Mouse (Mus musculus) forebrain, postnatal 0 days (tissue): ENCODE results near the gene Pard3. TPM values are rescaled to one million over a fixed set of nuclear protein-coding genes. Genes with fewer than 3 reads are reported as not detected.
A peak's percentile ranks its signal among the peaks of the same experiment; 100 is the strongest.

ENCODE experiments used
- ATAC-seq: fragments of 200-750 bp; cut with Nextera tagmentation; 2 replicates; pipeline ENCODE4 v1.8.0; 2017; ENCODE audit warnings: mild to moderate bottlenecking, moderate library complexity
- DNase-seq: peaks from one replicate; pipeline ENCODE4 v3.0.0-alpha.2; 2015
- H3K27ac ChIP-seq: fragments of 300-500 bp; sonication (generic); 2 replicates; pipeline ENCODE4 v1.5.1; 2014; ENCODE audit warnings: low read depth, mild to moderate bottlenecking, antibody characterized with exemption, low read length, moderate library complexity, mixed read lengths
- H3K27me3 ChIP-seq: fragments of 300-500 bp; sonication (generic); 2 replicates; pipeline ENCODE4 v1.6.1; 2014; ENCODE audit warnings: mild to moderate bottlenecking, low read length, mixed read lengths; ENCODE audit not compliant: insufficient read depth
- H3K36me3 ChIP-seq: fragments of 300-500 bp; sonication (generic); 2 replicates; pipeline ENCODE4 v1.6.1; 2014; ENCODE audit warnings: mild to moderate bottlenecking, moderate library complexity; ENCODE audit not compliant: insufficient read depth
- H3K4me1 ChIP-seq: fragments of 300-500 bp; sonication (generic); 2 replicates; pipeline ENCODE4 v1.6.1; 2014; ENCODE audit warnings: antibody characterized with exemption; ENCODE audit not compliant: insufficient read depth
- H3K4me2 ChIP-seq: fragments of 300-500 bp; sonication (generic); 2 replicates; pipeline ENCODE4 v1.6.1; 2014; ENCODE audit warnings: low read depth, mild to moderate bottlenecking, moderate library complexity
- H3K4me3 ChIP-seq: fragments of 300-500 bp; sonication (generic); 2 replicates; pipeline ENCODE4 v1.5.1; 2014; ENCODE audit warnings: low read depth, low read length, mixed read lengths
- H3K9ac ChIP-seq: fragments of 300-500 bp; sonication (generic); 2 replicates; pipeline ENCODE4 v1.6.1; 2014; ENCODE audit warnings: mild to moderate bottlenecking
- H3K9me3 ChIP-seq: fragments of 300-500 bp; sonication (generic); 2 replicates; pipeline ENCODE4 v1.6.1; 2016; ENCODE audit warnings: low read length
- CTCF ChIP-seq: sonication (generic); IDR thresholded peaks from 2 replicates; pipeline ENCODE4 v1.5.1; 2016; ENCODE audit warnings: antibody characterized with exemption, control low read depth, low read depth
- WGBS: fragments of 180-500 bp; shearing (Covaris S2); extraction: QIAGEN DNeasy Blood & Tissue Kit; methylation state at CpG from one replicate; pipeline ENCODE4 v1.1.7; 2014; 5-methylcytosine and 5-hydroxymethylcytosine counted together
- polyA plus RNA-seq: library from polyadenylated mRNA; unstranded; fragments of >200 nt; fragmentation: Nextera tagmentation; extraction: Ambion mirVana; gene quantifications from 2 replicates; pipeline ENCODE4 v1.2.1, GENCODE M21; 2015
- total RNA-seq: library from RNA; depleted of rRNA; stranded (reverse); fragments of >200 nt; gene quantifications from 2 replicates; pipeline ENCODE4 v1.2.3, GENCODE M21; 2014

Gene Pard3
- total and polyA plus RNA-seq, 2 experiments from 2014 or later, result 11.4 to 31.0 TPM

- DNase-seq, result no peak
- Histone ChIP-seq H3K9me3 (no peaks in the 10 kb centered on the region), H3K27ac (no peak overlapping the region), H3K9ac (no peak overlapping the region), H3K4me1 (no peaks in the 10 kb centered on the region), H3K27me3 (no peaks in the 10 kb centered on the region), H3K4me3 (no peak overlapping the region), H3K4me2 (no peak overlapping the region), H3K36me3 (no peaks in the 10 kb centered on the region)
- ATAC-seq, result no peak
- no peak for TF ChIP-seq CTCF
- WGBS, result 57% methylated on average over 2 of the region's 2 CpGs
Observed at GRCm38 (mm10) chr8:127583429-127583828, 519.7 kb downstream of the Pard3 start.

DNA sequence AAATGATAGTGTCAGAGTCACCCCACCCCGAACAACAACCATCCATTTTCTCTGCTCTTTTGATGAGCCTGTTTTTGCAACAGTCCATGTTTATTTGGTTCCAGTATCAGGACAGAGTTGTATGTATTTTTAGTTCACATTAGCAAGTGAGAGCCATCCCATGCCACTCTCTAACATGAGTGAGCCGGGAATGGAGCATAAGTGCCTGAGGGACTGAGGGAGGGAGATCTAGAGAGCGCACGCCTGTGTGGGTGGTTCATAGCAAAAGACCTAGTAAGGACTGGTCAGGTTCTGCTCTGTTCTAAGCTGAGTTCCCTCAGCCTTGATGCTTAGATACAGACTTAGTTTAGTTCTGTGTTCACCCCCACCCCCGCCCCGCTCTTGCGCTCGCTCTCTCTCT is 521.9 kb downstream of the Pard3 start:
- DNase-seq, result no peak
- no peak for ATAC-seq
- H3K36me3 ChIP-seq, result no peaks in the 10 kb centered on the region
- H3K4me2 ChIP-seq, result no peak overlapping the region
- no peaks in the 10 kb centered on the region for H3K9me3 ChIP-seq
- no peaks in the 10 kb centered on the region for H3K4me1 ChIP-seq
- no peak overlapping the region for H3K4me3 ChIP-seq
- 95% methylated on average over 8 of the region's 8 CpGs for WGBS
- H3K27me3 ChIP-seq, result no peaks in the 10 kb centered on the region
- no peak overlapping the region for H3K9ac ChIP-seq
- no peak for TF ChIP-seq CTCF
- no peak overlapping the region for H3K27ac ChIP-seq

DNA sequence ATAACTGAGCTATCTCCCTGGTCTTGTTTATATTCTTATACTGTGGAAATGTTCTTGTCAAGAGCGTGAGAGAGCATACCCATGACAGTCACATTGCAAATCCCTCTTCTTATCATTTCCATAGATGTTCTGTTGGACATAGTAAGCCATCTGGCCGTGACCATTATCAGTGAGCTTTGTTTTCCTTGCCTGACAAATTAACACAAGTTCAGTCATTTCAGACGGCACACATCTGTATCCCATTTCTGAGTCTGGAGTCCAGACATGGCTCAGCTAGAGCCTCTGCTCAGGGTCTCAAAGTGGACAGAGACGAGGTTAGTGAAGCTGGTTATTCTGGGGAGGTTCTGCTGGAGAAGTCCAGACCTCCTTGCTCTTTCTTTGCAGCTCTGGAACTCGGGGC is 523.0 kb downstream of the Pard3 start:
- H3K4me1 ChIP-seq, result no peaks in the 10 kb centered on the region
- ATAC-seq, result no peak
- no peaks in the 10 kb centered on the region for H3K36me3 ChIP-seq
- H3K9ac ChIP-seq, result no peak overlapping the region
- no peak overlapping the region for H3K4me3 ChIP-seq
- H3K27me3 ChIP-seq, result no peaks in the 10 kb centered on the region
- H3K27ac ChIP-seq, result no peak overlapping the region
- no peaks in the 10 kb centered on the region for H3K9me3 ChIP-seq
- DNase-seq, result no peak
- WGBS, result 86% methylated on average over 5 of the region's 5 CpGs
- TF ChIP-seq CTCF, result no peak
- H3K4me2 ChIP-seq, result no peak overlapping the region

DNA sequence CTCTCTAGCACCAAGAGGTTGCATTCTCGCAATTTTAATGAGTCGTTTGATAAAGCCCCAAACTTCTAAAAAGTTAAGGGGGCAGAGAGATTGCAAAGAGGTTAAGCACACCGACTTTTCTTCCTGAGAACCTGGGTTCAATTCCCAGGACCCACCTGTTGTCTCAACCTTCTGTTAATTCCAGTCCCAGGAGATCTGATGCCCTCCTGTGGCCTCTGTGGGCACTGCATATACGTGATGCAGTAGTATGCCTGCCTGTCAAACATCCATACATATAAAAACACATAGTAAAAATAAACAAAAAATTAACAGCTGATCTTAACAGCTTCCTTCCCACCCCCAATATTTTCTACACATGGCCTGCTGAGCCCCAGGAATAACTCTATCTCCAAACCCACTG is 524.6 kb downstream of the Pard3 start:
- ATAC-seq (no peak), DNase-seq (no peak)
- TF ChIP-seq CTCF, result peak; percentile 46
- Histone ChIP-seq H3K4me1 (no peaks in the 10 kb centered on the region), H3K4me2 (no peak overlapping the region), H3K27ac (no peak overlapping the region), H3K4me3 (no peak overlapping the region), H3K36me3 (no peaks in the 10 kb centered on the region), H3K27me3 (no peaks in the 10 kb centered on the region), H3K9me3 (no peaks in the 10 kb centered on the region), H3K9ac (no peak overlapping the region)
- 74% methylated on average over 4 of the region's 4 CpGs for WGBS

- H3K4me2 ChIP-seq, result no peak overlapping the region
- H3K9ac ChIP-seq, result no peak overlapping the region
- DNase-seq (no peak), ATAC-seq (no peak)
- WGBS, result 58% methylated on average over 4 of the region's 4 CpGs
- no peak overlapping the region for H3K4me3 ChIP-seq
- peak; percentile 66 for TF ChIP-seq CTCF
- H3K9me3 ChIP-seq, result no peaks in the 10 kb centered on the region
- H3K27ac ChIP-seq, result no peak overlapping the region
- H3K27me3 ChIP-seq, result no peaks in the 10 kb centered on the region
- no peaks in the 10 kb centered on the region for H3K4me1 ChIP-seq
- H3K36me3 ChIP-seq, result no peaks in the 10 kb centered on the region
Observed at GRCm38 (mm10) chr8:127589291-127589690, 525.6 kb downstream of the Pard3 start.

DNA sequence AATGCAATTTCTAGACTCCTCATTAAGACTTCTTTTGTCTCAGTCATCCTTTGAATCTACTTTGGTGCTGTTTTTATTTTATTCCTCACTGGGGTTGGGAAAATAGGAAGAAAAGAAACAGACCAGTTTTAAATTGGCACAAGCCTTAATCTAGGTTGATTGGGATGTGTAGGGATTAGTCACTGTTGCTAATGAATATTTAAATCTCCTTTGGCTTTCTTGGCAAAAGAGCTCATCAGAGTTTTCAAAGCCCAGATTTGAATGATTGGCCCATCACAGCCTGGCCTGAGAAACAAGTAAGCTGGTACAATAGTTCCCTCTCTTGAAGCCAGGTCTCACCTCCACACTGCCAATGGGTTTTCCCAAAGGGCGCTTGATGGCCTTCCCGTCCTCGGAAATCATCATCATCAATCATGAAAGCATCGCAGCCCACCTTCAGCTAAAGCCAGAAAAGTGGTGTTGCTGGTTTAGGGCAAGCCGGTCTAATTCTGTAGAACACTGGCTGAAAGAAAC is 527.0 kb downstream of the Pard3 start:
- no peaks in the 10 kb centered on the region for H3K27me3 ChIP-seq
- H3K27ac ChIP-seq, result no peak overlapping the region
- no peaks in the 10 kb centered on the region for H3K36me3 ChIP-seq
- DNase-seq (peak; percentile 10), ATAC-seq (0 out of 2 replicates have a peak, but pooled peaks have one; percentile 14)
- H3K4me2 ChIP-seq, result no peak overlapping the region
- 42% methylated on average over 5 of the region's 5 CpGs for WGBS
- no peak overlapping the region for H3K4me3 ChIP-seq
- no peaks in the 10 kb centered on the region for H3K4me1 ChIP-seq
- no peak overlapping the region for H3K9ac ChIP-seq
- no peaks in the 10 kb centered on the region for H3K9me3 ChIP-seq
- no peak for TF ChIP-seq CTCF

GRCm38 (mm10) chr8:127592648-127593574 is 529.2 kb downstream of the Pard3 start:
- Histone ChIP-seq H3K27me3 (no peaks in the 10 kb centered on the region), H3K4me1 (no peaks in the 10 kb centered on the region), H3K9me3 (no peaks in the 10 kb centered on the region), H3K4me3 (no peak overlapping the region), H3K4me2 (no peak overlapping the region), H3K9ac (no peak overlapping the region), H3K36me3 (no peaks in the 10 kb centered on the region), H3K27ac (no peak overlapping the region)
- ATAC-seq (no peak), DNase-seq (no peak)
- TF ChIP-seq CTCF, result no peak
- WGBS, result 90% methylated on average over 12 of the region's 12 CpGs
